Mouse (Mus musculus) naive thymus-derived CD4-positive, alpha-beta T cell, adult 5 months (primary cell): ENCODE data around the gene Eif2b5. TPM values are rescaled to one million over a fixed set of nuclear protein-coding genes. Genes with fewer than 3 reads are reported as not detected.

Experiments
- polyA plus RNA-seq: library from polyadenylated mRNA; unstranded; fragments of 100-300 nt; shearing (Covaris generic); gene quantifications from one replicate; pipeline ENCODE4 v1.2.1, GENCODE M21; 2017

Eif2b5 gene
- polyA plus RNA-seq: 76.2 TPM

GRCm38 (mm10) chr16:20498677-20499475 lies at the start of gene Eif2b5:
Gene Eif2b5 (plus strand): TSS chr16:20498817.

GRCm38 (mm10) chr16:20516726-20517201 lies 18.1 kb downstream of the Eif2b5 start, which contains the start of gene Dvl3:
Gene Dvl3 (plus strand): TSS chr16:20516982.

GRCm38 (mm10) chr16:20535296-20536080 lies 36.9 kb downstream of the Eif2b5 start, which contains the start of gene Ap2m1:
Gene Ap2m1 (plus strand): TSS chr16:20535478.

GRCm38 (mm10) chr16:20548096-20548948 lies 49.7 kb downstream of the Eif2b5 start, which contains the start of gene Abcf3:
Gene Abcf3 (plus strand): TSS chr16:20548577.

Other genes with a start within 250 kb of the Eif2b5 start
- 72.9 TPM for gene Parl, start 196.4 kb upstream of the Eif2b5 start, polyA plus RNA-seq
- gene Cyp2ab1, start 173.4 kb upstream of the Eif2b5 start, polyA plus RNA-seq: not detected
- gene Abcc5, start 72.4 kb upstream of the Eif2b5 start, polyA plus RNA-seq: 45.2 TPM
- 22.0 TPM for gene Dvl3, start 18.2 kb downstream of the Eif2b5 start, polyA plus RNA-seq
- gene Ap2m1, start 36.7 kb downstream of the Eif2b5 start, polyA plus RNA-seq: 394 TPM
- gene Abcf3, start 49.8 kb downstream of the Eif2b5 start, polyA plus RNA-seq: 84.1 TPM
- gene Vwa5b2, start 90.7 kb downstream of the Eif2b5 start, polyA plus RNA-seq: 0.16 TPM
- gene Eef1akmt4, start 112.8 kb downstream of the Eif2b5 start, polyA plus RNA-seq: 9.8 TPM
- not detected for gene Gm49333, start 112.8 kb downstream of the Eif2b5 start, polyA plus RNA-seq
- gene Alg3, start 112.9 kb downstream of the Eif2b5 start, polyA plus RNA-seq: 16.6 TPM
- not detected for gene Camk2n2, start 122.5 kb downstream of the Eif2b5 start, polyA plus RNA-seq
- not detected for gene Ece2, start 131.0 kb downstream of the Eif2b5 start, polyA plus RNA-seq
- gene Psmd2, start 152.8 kb downstream of the Eif2b5 start, polyA plus RNA-seq: 175 TPM
- 147 TPM for gene Eif4g1, start 169.5 kb downstream of the Eif2b5 start, polyA plus RNA-seq
- 1.2 TPM for gene Fam131a, start 194.4 kb downstream of the Eif2b5 start, polyA plus RNA-seq
- gene Polr2h, start 218.8 kb downstream of the Eif2b5 start, polyA plus RNA-seq: 50.7 TPM
- 4.6 TPM for gene Clcn2, start 218.9 kb downstream of the Eif2b5 start, polyA plus RNA-seq
- gene Chrd, start 234.3 kb downstream of the Eif2b5 start, polyA plus RNA-seq: not detected
- gene Thpo, start 235.7 kb downstream of the Eif2b5 start, polyA plus RNA-seq: not detected